Mouse (Mus musculus): ENCODE measurements at regions not wholly inside any gene's neighbourhood (a gene's known extent, or its start where the extent isn't known, plus 50 kb on each side); places are given as distances from the start of the nearest gene placed in this dataset.

DNA sequence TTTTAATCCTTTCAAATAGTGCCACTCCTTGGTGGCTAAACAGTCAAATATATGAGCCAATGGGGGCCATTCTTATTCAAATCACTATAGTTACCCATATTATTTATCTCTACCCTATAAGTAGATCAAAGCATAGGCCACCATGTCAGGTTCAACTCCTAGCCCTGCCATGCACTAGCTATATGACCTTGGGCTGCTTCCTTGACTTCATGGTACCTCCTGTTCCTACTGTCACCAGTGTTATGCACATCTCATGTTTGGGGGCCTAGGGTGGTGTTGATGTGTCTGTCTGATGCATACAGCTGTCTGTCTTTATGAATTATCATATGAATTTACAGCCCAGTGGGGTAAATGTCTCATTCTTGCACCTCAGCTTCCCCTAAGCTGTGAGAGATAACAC lies 310.6 kb downstream of the Rps24 start:
- H3K4me1 ChIP-seq (ENCODE audit: control insufficient read depth, insufficient read depth) = no peaks in the 10 kb centered on the region
- no peak overlapping the region for H3K4me3 ChIP-seq (ENCODE audit: low read depth, low read length)
- H3K9ac ChIP-seq (replicated peaks; ENCODE audit: low read depth, low read length) = no peak overlapping the region
- H3K4me2 ChIP-seq (ENCODE audit: low read depth, low read length) = no peak overlapping the region
- H3K36me3 ChIP-seq (replicated peaks; ENCODE audit: control insufficient read depth, insufficient read depth, low read length) = no peaks in the 10 kb centered on the region
- H3K9me3 ChIP-seq (replicated peaks; ENCODE audit: control insufficient read depth, low read length) = no peaks in the 10 kb centered on the region
- TF ChIP-seq CTCF (IDR thresholded peaks at IDR 0.05; ENCODE audit: low read depth) (no peak), EP300 (IDR thresholded peaks at IDR 0.05; ENCODE audit: low read depth) (no peak)
- ATAC-seq (ENCODE audit: insufficient read depth, low read depth) (no peak), DNase-seq (ENCODE audit: low spot score) (no peak)
- H3K27ac ChIP-seq (ENCODE audit: low read depth) = no peak overlapping the region
- H3K27me3 ChIP-seq (ENCODE audit: control insufficient read depth, insufficient read depth, low read length) = no peaks in the 10 kb centered on the region

DNA sequence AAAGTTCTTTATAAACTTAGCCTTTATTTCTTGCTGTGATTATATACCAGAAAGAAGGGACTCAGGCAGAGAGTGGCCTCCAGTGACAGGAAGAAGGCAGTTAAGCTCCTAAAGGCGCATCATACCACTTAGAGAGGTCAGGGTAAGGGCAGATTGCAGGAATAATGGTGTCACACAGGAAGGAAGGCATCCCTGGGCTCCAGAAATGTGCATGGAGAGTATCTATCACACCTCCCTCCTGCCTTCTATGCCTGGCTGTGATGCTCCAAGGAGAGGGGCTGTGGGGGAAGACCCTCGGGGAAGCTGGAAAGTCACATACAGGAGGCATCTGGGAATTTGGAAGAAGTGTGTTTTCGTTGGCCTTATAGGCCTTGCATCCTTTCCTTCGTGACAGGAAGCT lies 311.1 kb downstream of the Rps24 start:
- no peak overlapping the region for H3K9ac ChIP-seq (replicated peaks; ENCODE audit: low read depth, low read length)
- TF ChIP-seq EP300 (IDR thresholded peaks at IDR 0.05; ENCODE audit: low read depth) = no peak
- TF ChIP-seq CTCF (IDR thresholded peaks at IDR 0.05; ENCODE audit: low read depth) = no peak
- ATAC-seq (ENCODE audit: insufficient read depth, low read depth) (no peak), DNase-seq (ENCODE audit: low spot score) (no peak)
- H3K4me3 ChIP-seq (ENCODE audit: low read depth, low read length) = no peak overlapping the region
- 53% methylated on average over 4 of the region's 4 CpGs for WGBS
- no peaks in the 10 kb centered on the region for H3K27me3 ChIP-seq (ENCODE audit: control insufficient read depth, insufficient read depth, low read length)
- no peaks in the 10 kb centered on the region for H3K36me3 ChIP-seq (replicated peaks; ENCODE audit: control insufficient read depth, insufficient read depth, low read length)
- H3K9me3 ChIP-seq (replicated peaks; ENCODE audit: control insufficient read depth, low read length) = no peaks in the 10 kb centered on the region
- no peaks in the 10 kb centered on the region for H3K4me1 ChIP-seq (ENCODE audit: control insufficient read depth, insufficient read depth)
- no peak overlapping the region for H3K27ac ChIP-seq (ENCODE audit: low read depth)
- H3K4me2 ChIP-seq (ENCODE audit: low read depth, low read length) = no peak overlapping the region

DNA sequence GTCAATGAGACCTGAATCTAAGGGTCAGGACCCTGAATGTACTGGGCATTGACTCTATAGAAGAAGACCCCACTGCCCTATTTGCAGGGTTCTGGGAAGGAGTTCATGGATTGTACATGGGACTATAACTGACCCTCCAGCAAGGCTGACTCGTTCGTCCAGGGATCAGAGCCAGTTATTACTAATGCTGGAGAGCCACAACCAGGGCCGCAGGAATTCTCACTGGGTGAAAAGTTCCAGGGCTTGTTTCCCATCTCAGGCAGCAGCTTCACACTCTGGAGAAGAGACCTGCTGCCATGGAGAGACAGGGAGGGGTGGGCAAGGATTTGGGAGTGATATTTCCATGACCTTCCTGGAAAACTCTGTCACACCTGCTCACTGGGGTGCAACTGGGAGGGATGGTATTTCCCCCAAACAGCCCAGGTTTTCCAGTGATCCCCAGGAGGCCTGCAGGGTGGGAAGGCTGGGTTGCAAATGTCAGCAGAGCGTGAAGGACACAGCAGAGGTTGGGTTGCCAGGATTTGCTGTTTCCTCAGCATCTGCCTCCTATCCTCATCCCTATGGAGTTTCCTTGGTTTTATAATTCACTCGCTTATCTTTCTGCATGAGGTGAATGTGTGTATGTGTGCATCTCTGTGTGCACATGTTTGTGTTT lies 316.2 kb downstream of the Rps24 start:
- no peak overlapping the region for H3K4me3 ChIP-seq (ENCODE audit: low read depth, low read length)
- no peaks in the 10 kb centered on the region for H3K36me3 ChIP-seq (replicated peaks; ENCODE audit: control insufficient read depth, insufficient read depth, low read length)
- H3K9me3 ChIP-seq (replicated peaks; ENCODE audit: control insufficient read depth, low read length) = no peaks in the 10 kb centered on the region
- no peak overlapping the region for H3K9ac ChIP-seq (replicated peaks; ENCODE audit: low read depth, low read length)
- H3K4me1 ChIP-seq (ENCODE audit: control insufficient read depth, insufficient read depth) = no peaks in the 10 kb centered on the region
- no peak for TF ChIP-seq CTCF (IDR thresholded peaks at IDR 0.05; ENCODE audit: low read depth)
- no peak for TF ChIP-seq EP300 (IDR thresholded peaks at IDR 0.05; ENCODE audit: low read depth)
- ATAC-seq (ENCODE audit: insufficient read depth, low read depth) = no peak
- no peak for DNase-seq (ENCODE audit: low spot score)
- H3K27me3 ChIP-seq (ENCODE audit: control insufficient read depth, insufficient read depth, low read length) = no peaks in the 10 kb centered on the region
- 65% methylated on average over 5 of the region's 5 CpGs for WGBS
- H3K27ac ChIP-seq (ENCODE audit: low read depth) = no peak overlapping the region
- H3K4me2 ChIP-seq (ENCODE audit: low read depth, low read length) = no peak overlapping the region

DNA sequence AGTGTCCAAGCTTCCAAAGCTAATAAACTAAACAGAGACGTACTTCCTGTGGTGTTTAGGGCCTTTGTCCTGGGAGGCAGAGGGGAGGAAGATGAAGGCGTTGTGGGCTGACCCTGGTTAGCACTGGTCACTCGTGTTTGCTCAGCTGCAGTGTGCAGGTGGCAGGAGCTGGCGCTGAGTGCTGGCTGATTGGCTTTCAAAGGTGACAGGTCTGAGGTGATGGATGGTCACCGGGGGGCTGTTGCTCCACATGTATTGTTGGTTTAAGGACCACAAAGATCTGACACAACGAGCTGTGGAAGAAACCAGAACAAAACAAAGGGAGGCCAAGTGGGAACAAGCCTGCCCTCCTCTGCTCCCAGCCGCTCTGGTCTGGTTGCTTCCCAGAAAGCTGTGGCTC lies 320.1 kb downstream of the Rps24 start:
- Histone ChIP-seq H3K36me3 (replicated peaks; ENCODE audit: control insufficient read depth, insufficient read depth, low read length) (no peaks in the 10 kb centered on the region), H3K4me3 (ENCODE audit: low read depth, low read length) (no peak overlapping the region), H3K9ac (replicated peaks; ENCODE audit: low read depth, low read length) (no peak overlapping the region), H3K4me1 (ENCODE audit: control insufficient read depth, insufficient read depth) (no peaks in the 10 kb centered on the region), H3K27me3 (ENCODE audit: control insufficient read depth, insufficient read depth, low read length) (no peaks in the 10 kb centered on the region), H3K9me3 (replicated peaks; ENCODE audit: control insufficient read depth, low read length) (no peaks in the 10 kb centered on the region), H3K4me2 (ENCODE audit: low read depth, low read length) (no peak overlapping the region), H3K27ac (ENCODE audit: low read depth) (no peak overlapping the region)
- WGBS = 32% methylated on average over 7 of the region's 7 CpGs
- DNase-seq (ENCODE audit: low spot score) = no peak
- TF ChIP-seq EP300 (IDR thresholded peaks at IDR 0.05; ENCODE audit: low read depth) (no peak), CTCF (IDR thresholded peaks at IDR 0.05; ENCODE audit: low read depth) (no peak)
- ATAC-seq (ENCODE audit: insufficient read depth, low read depth) = no peak

DNA sequence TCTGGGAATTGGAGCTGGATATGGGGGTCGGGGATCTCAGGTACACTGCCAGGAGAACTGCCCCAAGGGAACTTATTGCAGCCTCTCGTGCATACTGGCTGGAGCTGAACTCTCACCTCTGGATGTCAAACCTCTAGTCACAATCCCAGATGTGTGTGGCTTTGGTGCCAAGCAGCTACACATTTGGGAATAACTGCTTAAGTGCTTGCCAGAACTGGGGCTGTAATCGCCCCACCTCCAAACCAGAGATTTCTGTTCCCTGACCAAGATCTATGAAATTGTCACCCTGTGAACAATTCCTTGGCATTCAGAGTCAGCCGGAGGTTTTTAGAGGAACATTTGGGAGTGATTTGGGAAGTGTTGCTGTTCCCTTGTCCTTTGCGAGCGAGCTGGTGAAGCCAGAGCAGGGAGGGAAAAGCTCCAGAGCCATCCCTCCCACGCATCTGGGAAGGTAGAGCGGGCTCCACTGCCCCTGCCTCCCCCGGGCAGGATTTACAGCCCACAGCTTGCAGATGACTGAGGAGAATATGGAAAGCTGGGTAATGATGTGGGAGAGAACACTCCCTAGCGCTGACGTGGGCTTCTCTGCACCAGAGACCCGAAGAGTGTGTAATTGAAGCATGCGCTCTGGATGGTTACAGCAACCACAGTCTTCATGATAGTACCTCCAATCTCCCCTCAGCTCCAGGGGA lies 336.1 kb downstream of the Rps24 start:
- no peak overlapping the region for H3K4me3 ChIP-seq (ENCODE audit: low read depth, low read length)
- H3K9ac ChIP-seq (replicated peaks; ENCODE audit: low read depth, low read length) = no peak overlapping the region
- no peak overlapping the region for H3K4me2 ChIP-seq (ENCODE audit: low read depth, low read length)
- 64% methylated on average over 13 of the region's 13 CpGs for WGBS
- DNase-seq (ENCODE audit: low spot score) (no peak), ATAC-seq (ENCODE audit: insufficient read depth, low read depth) (no peak)
- TF ChIP-seq CTCF (IDR thresholded peaks at IDR 0.05; ENCODE audit: low read depth) (no peak), EP300 (IDR thresholded peaks at IDR 0.05; ENCODE audit: low read depth) (no peak)
- H3K27me3 ChIP-seq (ENCODE audit: control insufficient read depth, insufficient read depth, low read length) = no peaks in the 10 kb centered on the region
- peaks cover 6% of the 10 kb centered on the region; the same call in 1 of the 2 replicates for H3K4me1 ChIP-seq (ENCODE audit: control insufficient read depth, insufficient read depth)
- no peak overlapping the region for H3K27ac ChIP-seq (ENCODE audit: low read depth)
- no peaks in the 10 kb centered on the region for H3K36me3 ChIP-seq (replicated peaks; ENCODE audit: control insufficient read depth, insufficient read depth, low read length)
- H3K9me3 ChIP-seq (replicated peaks; ENCODE audit: control insufficient read depth, low read length) = no peaks in the 10 kb centered on the region

DNA sequence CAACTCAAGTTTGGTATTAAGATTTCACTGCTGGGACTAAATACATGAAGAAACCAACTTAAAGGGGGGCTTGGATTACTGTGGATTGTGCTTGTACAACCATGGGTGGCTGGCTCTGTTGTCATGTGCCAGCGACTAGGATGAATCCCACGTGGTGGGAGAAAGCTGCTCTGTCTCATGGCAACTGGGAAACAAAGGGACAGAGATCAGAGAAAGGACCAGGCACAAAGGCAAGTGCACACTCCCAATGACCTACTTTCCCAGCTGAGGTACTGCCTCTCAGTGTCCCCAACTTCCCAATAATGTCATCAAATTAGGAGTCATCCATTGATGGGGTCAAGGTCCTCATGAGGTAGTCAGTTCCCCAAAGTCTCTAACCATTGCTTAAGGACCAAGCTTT lies 337.4 kb downstream of the Rps24 start:
- no peak for TF ChIP-seq EP300 (IDR thresholded peaks at IDR 0.05; ENCODE audit: low read depth)
- TF ChIP-seq CTCF (IDR thresholded peaks at IDR 0.05; ENCODE audit: low read depth) = no peak
- Histone ChIP-seq H3K4me1 (ENCODE audit: control insufficient read depth, insufficient read depth) (peaks cover 11% of the 10 kb centered on the region; the same call in 1 of the 2 replicates), H3K4me3 (ENCODE audit: low read depth, low read length) (no peak overlapping the region), H3K9me3 (replicated peaks; ENCODE audit: control insufficient read depth, low read length) (no peaks in the 10 kb centered on the region), H3K9ac (replicated peaks; ENCODE audit: low read depth, low read length) (no peak overlapping the region), H3K4me2 (ENCODE audit: low read depth, low read length) (no peak overlapping the region), H3K36me3 (replicated peaks; ENCODE audit: control insufficient read depth, insufficient read depth, low read length) (no peaks in the 10 kb centered on the region), H3K27me3 (ENCODE audit: control insufficient read depth, insufficient read depth, low read length) (no peaks in the 10 kb centered on the region), H3K27ac (ENCODE audit: low read depth) (no peak overlapping the region)
- ATAC-seq (ENCODE audit: insufficient read depth, low read depth) (no peak), DNase-seq (ENCODE audit: low spot score) (no peak)
- WGBS = 77% methylated on average over 2 of the region's 2 CpGs
